Comparison of ENCODE assay signal across 21 mouse cellular contexts in the genomic region with DNA sequence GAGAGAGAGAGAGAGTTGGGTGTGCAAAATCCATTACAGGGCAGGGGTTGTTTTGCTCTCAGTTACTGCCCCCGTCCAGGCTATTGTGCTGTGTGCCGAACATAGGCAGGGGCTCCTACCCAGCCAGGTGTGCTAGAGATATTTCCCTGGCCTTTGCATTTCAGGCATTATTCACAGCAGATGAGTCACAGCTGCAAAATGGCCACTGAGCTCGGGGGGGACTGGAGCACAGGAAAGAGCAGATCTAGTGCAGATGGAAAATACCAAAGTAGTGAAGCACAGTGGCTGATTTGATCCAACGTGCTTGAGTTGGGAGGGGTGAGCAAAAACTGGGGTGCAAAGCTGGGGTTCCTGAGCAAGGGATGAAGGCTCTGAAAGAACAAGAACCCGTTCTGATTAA. TPM values are rescaled to one million over a fixed set of nuclear protein-coding genes. Genes with fewer than 3 reads are reported as not detected.
DNase-seq lines count a peak whose midpoint lies in the region; ATAC-seq and TF ChIP-seq lines count a peak whose summit lies in the region.
"Had no signal": no experiment of that assay in that cellular context is flagged by ENCODE, and none has a peak within 500 bp of the region (broad histone marks: within the 10 kb centered on the region; RNA-seq: fewer than 3 reads in every experiment).

No protein-coding gene starts in this region.

- no peak for DNase-seq in heart, adult 8-10 months (ENCODE audit: low spot score)
- DNase-seq in A20 (ENCODE audit: low read depth, low spot score) = peak; percentile 10
- DNase-seq in Muller cell, postnatal 12 days (ENCODE audit: inconsistent ontology term) = peak; percentile 46
- DNase-seq in adrenal gland, postnatal 36 days = peak; percentile 75 to 78
- DNase-seq in thymus, postnatal 0 days (ENCODE audit: low spot score) = no peak
- DNase-seq in layer of hippocampus, adult 2 months (ENCODE audit: low spot score in 2 of 2) = no peak
- DNase-seq: cerebellum, adult 9-10 months; gastrocnemius, postnatal 36 days; kidney, adult 2 months; kidney, postnatal 25 days; lung, adult 18-20 months; lung, postnatal 14 days; thymus, postnatal 4 days had no signal

- no peak for ATAC-seq in heart, embryonic 14.5 days (ENCODE audit: insufficient number of reproducible peaks, insufficient read depth, low FRiP score, low read depth)
- ATAC-seq: forebrain, embryonic 14.5 days; inflammation-experienced regulatory T-cells, adult 6 months; midbrain, embryonic 15.5 days had no signal

- H3K9me3 ChIP-seq in heart, embryonic 14.5 days (ENCODE audit: control insufficient read depth, low read length) = no peaks in the 10 kb centered on the region
- H3K9me3 ChIP-seq: midbrain, embryonic 15.5 days had no signal

- no peak overlapping the region for H3K4me3 ChIP-seq in heart, embryonic 14.5 days (ENCODE audit: control insufficient read depth in 1 of 2, insufficient read depth in 1 of 2, low read depth in 1 of 2, low read length in 2 of 2)
- no peak overlapping the region for H3K4me3 ChIP-seq in layer of hippocampus, adult 2 months
- H3K4me3 ChIP-seq: midbrain, embryonic 15.5 days; myocyte had no signal

- H3K9ac ChIP-seq in heart, embryonic 14.5 days (ENCODE audit: low read length) = peak overlapping the region; percentile 59; the same call in 1 of the 2 replicates
- H3K9ac ChIP-seq: midbrain, embryonic 15.5 days had no signal

- peaks cover 54 to 82% of the 10 kb centered on the region in 2 experiments for H3K4me1 ChIP-seq in heart, embryonic 14.5 days (ENCODE audit: control insufficient read depth in 2 of 2, insufficient read depth in 2 of 2, low read length in 2 of 2)

- TF ChIP-seq CTCF in layer of hippocampus, adult 2 months (conservative IDR thresholded peaks at IDR 0.05) = no peak

- 36% methylated on average over 5 of the region's 5 CpGs for WGBS in heart, embryonic 14.5 days

- no peaks in the 10 kb centered on the region for H3K27me3 ChIP-seq in heart, embryonic 14.5 days (ENCODE audit: control insufficient read depth, insufficient read depth, low read length)
- H3K27me3 ChIP-seq: midbrain, embryonic 15.5 days had no signal

- peak overlapping the region; percentile 55 for H3K4me2 ChIP-seq in heart, embryonic 14.5 days (ENCODE audit: low read length)
- H3K4me2 ChIP-seq: liver, embryonic 11.5 days; midbrain, embryonic 15.5 days had no signal

- no peaks in the 10 kb centered on the region for H3K36me3 ChIP-seq in heart, embryonic 14.5 days (ENCODE audit: control insufficient read depth, insufficient read depth, low read length)
- H3K36me3 ChIP-seq: midbrain, embryonic 15.5 days had no signal

- peak overlapping the region; percentile 10 to 95; a peak in 3 of 4 replicates for H3K27ac ChIP-seq in heart, embryonic 14.5 days (replicated peaks in 1 of 2; ENCODE audit: control insufficient read depth in 1 of 2, insufficient read depth in 1 of 2, low read depth in 2 of 2, low read length in 2 of 2)
- H3K27ac ChIP-seq in layer of hippocampus, adult 2 months = no peak overlapping the region
- H3K27ac ChIP-seq: midbrain, embryonic 15.5 days had no signal

RNA-seq across cellular contexts. Expression of a gene that starts 7.0 kb away (rescaled TPM):
- polyA plus RNA-seq in heart, embryonic 14.5 days (2014; fragmentation: Nextera tagmentation; extraction: Ambion mirVana) = 9.2 and 11.3 TPM in 2 replicates
- 10 to 100 TPM; 17.5 to 27.7 (median 22.0) TPM for total RNA-seq in heart, adult 8-10 months (2022)
- total RNA-seq in adrenal gland, postnatal 36 days (2021) = 100 to 1,000 TPM in 1 of 2 experiments, 10 to 100 TPM in 1; 77.7 to 152 TPM
- 2.0 and 2.3 TPM in 2 replicates for polyA plus RNA-seq in thymus, postnatal 0 days (2015; fragmentation: Nextera tagmentation; extraction: Ambion mirVana)
- 100 to 1,000 TPM; 170 to 183 TPM for total RNA-seq in layer of hippocampus, adult 2 months (2021)

RNA-seq across cellular contexts. Expression of a gene that starts 19.7 kb away (rescaled TPM):
- polyA plus RNA-seq in heart, embryonic 14.5 days (2014; fragmentation: Nextera tagmentation; extraction: Ambion mirVana) = 29.7 and 32.6 TPM in 2 replicates
- 10 to 100 TPM; 33.5 to 40.0 (median 34.3) TPM for total RNA-seq in heart, adult 8-10 months (2022)
- total RNA-seq in adrenal gland, postnatal 36 days (2021) = 10 to 100 TPM; 40.3 to 55.6 TPM
- 30.6 and 35.9 TPM in 2 replicates for polyA plus RNA-seq in thymus, postnatal 0 days (2015; fragmentation: Nextera tagmentation; extraction: Ambion mirVana)
- total RNA-seq in layer of hippocampus, adult 2 months (2021) = 10 to 100 TPM; 33.9 to 35.9 TPM

RNA-seq across cellular contexts. Expression of a gene that starts 56.3 kb away (rescaled TPM):
- not detected in 2 replicates for polyA plus RNA-seq in heart, embryonic 14.5 days (2014; fragmentation: Nextera tagmentation; extraction: Ambion mirVana)
- total RNA-seq in heart, adult 8-10 months (2022) = not detected
- 1 to 10 TPM in 1 of 2 experiments, under 1 TPM in 1; 0.53 to 1.2 TPM for total RNA-seq in adrenal gland, postnatal 36 days (2021)
- 0.21 and 0.34 TPM in 2 replicates for polyA plus RNA-seq in thymus, postnatal 0 days (2015; fragmentation: Nextera tagmentation; extraction: Ambion mirVana)
- total RNA-seq in layer of hippocampus, adult 2 months (2021) = under 1 TPM; 0.31 to 0.91 TPM
- total RNA-seq: gastrocnemius, postnatal 36 days; layer of hippocampus, postnatal 10 days; megakaryocyte-erythroid progenitor cell, adult 5-6 weeks had no signal
- polyA plus RNA-seq: inflammation-experienced regulatory T-cells, adult 6 months; kidney, adult 2 months; myocyte had no signal

Comparison
In these comparisons a context has a peak if more than half of its experiments do, and no peak if none do; other contexts are left out.
1. DNase-seq: peak in A20 (single experiment), Muller cell, postnatal 12 days (single experiment) and adrenal gland, postnatal 36 days (2 of 2); none in heart, adult 8-10 months (single experiment), thymus, postnatal 0 days (single experiment) and layer of hippocampus, adult 2 months (0 of 2).